9 mouse cellular contexts compared by ENCODE assay signal in the genomic region with DNA sequence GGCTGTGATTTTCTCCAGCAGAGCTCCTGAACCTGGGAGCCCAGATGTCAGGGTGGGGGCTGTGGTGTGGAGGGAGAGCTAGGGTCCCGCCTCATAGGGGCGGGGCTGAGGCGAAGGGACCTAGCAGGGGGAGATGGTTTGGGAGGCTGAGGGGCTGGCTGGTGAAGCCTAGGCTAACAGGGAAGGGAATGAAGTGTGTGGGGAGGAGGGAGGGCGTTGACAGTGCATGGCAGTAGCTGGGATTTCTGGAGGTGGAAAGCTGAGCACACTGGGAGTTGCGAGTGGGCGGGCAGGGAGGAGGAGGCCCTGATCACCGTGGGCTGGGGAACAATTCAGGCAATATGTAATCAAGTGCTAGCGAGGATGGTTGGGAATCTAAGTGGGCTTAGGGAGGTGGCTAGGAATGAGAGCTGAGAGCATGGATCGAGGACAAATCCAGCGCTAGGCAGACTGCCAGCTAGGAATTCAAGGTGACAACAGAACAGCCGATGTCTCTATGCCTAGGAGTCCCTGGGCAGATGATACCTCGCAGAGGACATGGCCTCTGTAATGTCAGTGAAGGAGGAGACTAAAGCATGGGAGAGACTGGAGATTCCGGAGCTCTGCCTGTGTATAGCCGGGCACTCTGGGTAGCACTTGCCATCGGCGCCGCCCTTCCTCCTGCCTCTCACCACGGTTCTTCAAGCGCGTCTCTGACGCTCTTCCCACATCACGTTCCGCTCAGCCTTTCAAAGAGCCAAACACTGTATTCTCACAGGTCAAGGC. TPM values are rescaled to one million over a fixed set of nuclear protein-coding genes. Genes with fewer than 3 reads are reported as not detected.
DNase-seq lines count a peak whose midpoint lies in the region; ATAC-seq lines count a peak whose summit lies in the region.
"Had no signal": no experiment of that assay in that cellular context is flagged by ENCODE, and none has a peak within 500 bp of the region (broad histone marks: within the 10 kb centered on the region; RNA-seq: fewer than 3 reads in every experiment).

No protein-coding gene starts in this region.

- H3K9me3 ChIP-seq in forebrain, embryonic 16.5 days (ENCODE audit: control insufficient read depth, low read length) = no peaks in the 10 kb centered on the region
- H3K9me3 ChIP-seq in hindbrain, embryonic 10.5 days = no peaks in the 10 kb centered on the region

- DNase-seq in T-cell, adult 2 months (ENCODE audit: low spot score) = peak; percentile 49
- DNase-seq in cerebellum, adult 11-12 months = peak; percentile 70
- peak; percentile 51 for DNase-seq in hindbrain, embryonic 10.5 days (ENCODE audit: low spot score)
- peak; percentile 66 to 69 for DNase-seq in layer of hippocampus, postnatal 36 days
- peak; percentile 66 for DNase-seq in lung, postnatal 10 days
- peak; percentile 62 for DNase-seq in ovary, postnatal 36 days (ENCODE audit: low spot score)
- DNase-seq in yolk sac, embryonic 10.5 days (ENCODE audit: low spot score) = no peak

- peak overlapping the region; percentile 59 for H3K9ac ChIP-seq in forebrain, embryonic 16.5 days (replicated peaks; ENCODE audit: low read depth, low read length)

- WGBS in forebrain, embryonic 16.5 days = under 1% methylated on average over 23 of the region's 23 CpGs
- under 1% methylated on average over 23 of the region's 23 CpGs for WGBS in hindbrain, embryonic 10.5 days

- H3K4me2 ChIP-seq in forebrain, embryonic 16.5 days (ENCODE audit: low read length) = peak overlapping the region; percentile 70

- peaks cover 30% of the 10 kb centered on the region for H3K4me1 ChIP-seq in forebrain, embryonic 16.5 days (replicated peaks; ENCODE audit: control insufficient read depth, insufficient read depth, low read length)
- peaks cover 45% of the 10 kb centered on the region for H3K4me1 ChIP-seq in hindbrain, embryonic 10.5 days (replicated peaks)

- no peaks in the 10 kb centered on the region for H3K27me3 ChIP-seq in forebrain, embryonic 16.5 days (replicated peaks; ENCODE audit: control insufficient read depth, insufficient read depth, low read length)
- H3K27me3 ChIP-seq in hindbrain, embryonic 10.5 days (ENCODE audit: insufficient read depth, poor library complexity, severe bottlenecking) = peaks cover 51% of the 10 kb centered on the region

- no peaks in the 10 kb centered on the region for H3K36me3 ChIP-seq in forebrain, embryonic 16.5 days (ENCODE audit: control insufficient read depth, insufficient read depth)
- H3K36me3 ChIP-seq in hindbrain, embryonic 10.5 days = no peaks in the 10 kb centered on the region

- H3K27ac ChIP-seq in forebrain, embryonic 16.5 days (ENCODE audit: low read length) = peak overlapping the region; percentile 39
- H3K27ac ChIP-seq in hindbrain, embryonic 10.5 days = peak overlapping the region; percentile 62

- peak overlapping the region; percentile 37 for H3K4me3 ChIP-seq in forebrain, embryonic 16.5 days (replicated peaks; ENCODE audit: low read length)
- peak overlapping the region; percentile 53 for H3K4me3 ChIP-seq in hindbrain, embryonic 10.5 days
- H3K4me3 ChIP-seq: erythroblast, embryonic 14.5 days had no signal

- peak; percentile 68 for ATAC-seq in forebrain, embryonic 16.5 days

RNA-seq across cellular contexts. Expression of a gene that starts 27.2 kb away (rescaled TPM):
- 1,924 and 2,147 TPM in 2 replicates for polyA plus RNA-seq in forebrain, embryonic 16.5 days (2015; fragmentation: Nextera tagmentation; extraction: Ambion mirVana)
- polyA plus RNA-seq in hindbrain, embryonic 10.5 days (2016; fragmentation: Nextera tagmentation; extraction: Ambion mirVana) = 1,143 and 1,193 TPM in 2 replicates
- 1,000 to 10,000 TPM; 2,120 to 2,282 TPM for total RNA-seq in layer of hippocampus, postnatal 36 days (2021)

RNA-seq across cellular contexts. Expression of a gene that starts 46.4 kb away (rescaled TPM):
- polyA plus RNA-seq in forebrain, embryonic 16.5 days (2015; fragmentation: Nextera tagmentation; extraction: Ambion mirVana) = not detected in 2 replicates
- not detected in 2 replicates for polyA plus RNA-seq in hindbrain, embryonic 10.5 days (2016; fragmentation: Nextera tagmentation; extraction: Ambion mirVana)
- total RNA-seq in layer of hippocampus, postnatal 36 days (2021) = not detected
- polyA plus RNA-seq: erythroblast, embryonic 14.5 days had no signal
